In genomic region chr14:33082301-33082700, GRCm38 (mm10) we compare ENCODE assay signal across 15 mouse cellular contexts.
DNase-seq lines count a peak whose midpoint lies in the region; ATAC-seq and TF ChIP-seq lines count a peak whose summit lies in the region.
"Had no signal": no experiment of that assay in that cellular context is flagged by ENCODE, and none has a peak within 500 bp of the region (broad histone marks: within the 10 kb centered on the region; RNA-seq: fewer than 3 reads in every experiment).

No protein-coding gene starts in this region.

- no peaks in the 10 kb centered on the region for H3K4me1 ChIP-seq in midbrain, postnatal 0 days (ENCODE audit: insufficient read depth, low read length)
- no peaks in the 10 kb centered on the region for H3K4me1 ChIP-seq in midbrain, embryonic 16.5 days (ENCODE audit: control insufficient read depth, insufficient read depth, low read length)
- H3K4me1 ChIP-seq: heart, embryonic 13.5 days; limb, embryonic 12.5 days; lung, embryonic 15.5 days had no signal

- WGBS in midbrain, postnatal 0 days, result 51% methylated on average over 1 of the region's 1 CpGs
- WGBS in midbrain, embryonic 16.5 days, result 78% methylated on average over 1 of the region's 1 CpGs

- no peak overlapping the region for H3K4me2 ChIP-seq in midbrain, postnatal 0 days (ENCODE audit: low read depth, low read length, poor library complexity, severe bottlenecking)
- no peak overlapping the region for H3K4me2 ChIP-seq in midbrain, embryonic 16.5 days (ENCODE audit: low read length)
- H3K4me2 ChIP-seq: heart, embryonic 13.5 days; limb, embryonic 12.5 days; lung, embryonic 15.5 days had no signal

- H3K27me3 ChIP-seq in midbrain, postnatal 0 days (ENCODE audit: insufficient read depth, low read length), result no peaks in the 10 kb centered on the region
- no peaks in the 10 kb centered on the region for H3K27me3 ChIP-seq in midbrain, embryonic 16.5 days (ENCODE audit: control insufficient read depth, insufficient read depth, low read depth, low read length)
- H3K27me3 ChIP-seq: heart, embryonic 13.5 days; lung, embryonic 15.5 days had no signal

- H3K9ac ChIP-seq in midbrain, postnatal 0 days (replicated peaks; ENCODE audit: low read length, poor library complexity, severe bottlenecking), result no peak overlapping the region
- no peak overlapping the region for H3K9ac ChIP-seq in midbrain, embryonic 16.5 days (ENCODE audit: low read depth, low read length)
- H3K9ac ChIP-seq: heart, embryonic 13.5 days; limb, embryonic 12.5 days; liver, embryonic 14.5 days; lung, embryonic 15.5 days had no signal

- H3K4me3 ChIP-seq in midbrain, postnatal 0 days (ENCODE audit: low read depth, low read length), result no peak overlapping the region
- H3K4me3 ChIP-seq in midbrain, embryonic 16.5 days (ENCODE audit: low read depth, low read length), result no peak overlapping the region
- H3K4me3 ChIP-seq: heart, embryonic 13.5 days; limb, embryonic 12.5 days; lung, embryonic 15.5 days had no signal

- no peak for TF ChIP-seq CTCF in midbrain, postnatal 0 days (IDR thresholded peaks at IDR 0.05)

- DNase-seq in adrenal gland, postnatal 10 days, result peak; percentile 12
- DNase-seq in adrenal gland, adult (ENCODE audit: inconsistent age in 2 of 2, low spot score in 1 of 2), result no peak
- DNase-seq in heart, adult 18-20 months, result peak; percentile 3 to 6
- DNase-seq in heart, postnatal 4 days, result no peak
- DNase-seq in midbrain, postnatal 0 days (ENCODE audit: low spot score), result peak; percentile 19
- no peak for DNase-seq in thymus, postnatal 25 days
- no peak for DNase-seq in yolk sac, embryonic 10.5 days (ENCODE audit: low spot score)
- DNase-seq: adrenal gland, postnatal 14 days; lung, postnatal 4 days had no signal

- no peaks in the 10 kb centered on the region for H3K9me3 ChIP-seq in midbrain, postnatal 0 days (ENCODE audit: low read length)
- no peaks in the 10 kb centered on the region for H3K9me3 ChIP-seq in midbrain, embryonic 16.5 days (replicated peaks; ENCODE audit: control insufficient read depth, low read length, poor library complexity, severe bottlenecking)
- H3K9me3 ChIP-seq: heart, embryonic 13.5 days; limb, embryonic 12.5 days; lung, embryonic 15.5 days had no signal

- no peak overlapping the region for H3K27ac ChIP-seq in midbrain, postnatal 0 days (ENCODE audit: low read depth, low read length)
- H3K27ac ChIP-seq in midbrain, embryonic 16.5 days (ENCODE audit: low read length), result no peak overlapping the region
- H3K27ac ChIP-seq: heart, embryonic 13.5 days; limb, embryonic 12.5 days; liver, embryonic 14.5 days; lung, embryonic 15.5 days had no signal

- ATAC-seq in midbrain, postnatal 0 days (ENCODE audit: low FRiP score), result no peak
- no peak for ATAC-seq in midbrain, embryonic 16.5 days
- ATAC-seq: Patski had no signal

- no peaks in the 10 kb centered on the region for H3K36me3 ChIP-seq in midbrain, postnatal 0 days (ENCODE audit: insufficient read depth, low read length)
- H3K36me3 ChIP-seq in midbrain, embryonic 16.5 days (ENCODE audit: control insufficient read depth, insufficient read depth, low read length), result no peaks in the 10 kb centered on the region
- H3K36me3 ChIP-seq: heart, embryonic 13.5 days; limb, embryonic 12.5 days; lung, embryonic 15.5 days had no signal

Comparison
In these comparisons a context has a peak if more than half of its experiments do, and no peak if none do; other contexts are left out.
1. DNase-seq: peak in adrenal gland, postnatal 10 days (single experiment), heart, adult 18-20 months (2 of 2) and midbrain, postnatal 0 days (single experiment); none in adrenal gland, adult (0 of 2), heart, postnatal 4 days (single experiment), thymus, postnatal 25 days (single experiment) and yolk sac, embryonic 10.5 days (single experiment).